Mouse (Mus musculus) urinary bladder, postnatal 36 days (tissue): ENCODE measurements around the gene Cbarp.

Source experiments
- DNase-seq, 2 experiments: peaks; one replicate each; pipeline ENCODE4 v3.0.0; 2022; ENCODE audit warnings: low spot score in 2 of 2, mixed read lengths in 1 of 2

Gene Cbarp

DNA sequence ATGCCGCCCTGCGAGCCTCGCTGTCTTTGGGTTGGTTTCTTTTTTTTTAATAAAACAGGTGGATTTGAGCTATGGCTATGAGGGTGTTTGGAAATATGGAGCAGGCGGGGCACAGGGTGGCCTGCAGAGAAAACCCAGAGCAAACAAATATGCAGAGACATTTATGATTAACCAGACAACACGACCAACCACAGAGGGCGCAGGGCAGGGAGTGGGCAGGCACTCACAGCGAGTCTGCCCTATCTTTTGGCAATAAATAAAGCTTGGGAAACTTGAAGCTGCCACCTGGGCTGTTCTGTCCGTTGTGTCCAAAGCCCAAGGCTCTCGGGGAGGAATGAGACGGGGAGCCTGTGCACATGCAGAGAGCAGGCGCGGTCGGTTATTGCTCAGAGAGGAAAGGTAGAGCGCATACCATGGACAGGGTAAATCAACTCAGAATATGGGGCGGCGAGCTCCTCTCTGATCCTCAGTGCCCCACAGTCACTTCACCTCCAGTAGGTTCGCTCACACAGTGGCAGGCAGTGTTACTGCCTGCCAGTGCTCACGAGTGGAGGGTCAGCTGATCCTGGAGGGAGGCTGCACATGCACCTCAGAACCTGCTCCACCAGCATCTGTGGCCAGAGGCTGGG lies 10.1 kb downstream of the Cbarp start:
- DNase-seq: peak in 1 of 2 experiments; percentile 44

- no peak for DNase-seq
These were observed 10.8 kb downstream of the Cbarp start for GRCm38 (mm10) chr10:80129846-80130245.

DNA sequence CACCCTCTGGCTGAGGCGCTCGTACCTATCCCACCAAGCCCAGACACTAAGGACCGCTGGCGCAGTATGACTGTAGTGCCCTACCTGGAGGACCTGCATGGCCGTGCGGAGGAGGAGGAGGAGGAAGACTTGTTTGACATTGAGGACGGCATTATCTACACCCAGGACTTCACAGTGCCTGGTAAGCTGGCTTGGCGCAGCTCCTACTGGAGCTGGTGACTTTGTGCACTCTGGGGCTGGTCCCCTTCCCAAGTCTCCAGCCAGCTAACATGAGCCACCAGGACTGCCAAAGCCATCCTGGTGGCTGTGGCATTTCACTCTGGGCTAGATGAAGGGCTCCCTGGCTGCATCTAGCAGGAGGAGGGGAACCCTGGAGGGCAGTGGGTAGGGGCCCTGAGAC lies 12.7 kb downstream of the Cbarp start:
- no peak for DNase-seq

DNA sequence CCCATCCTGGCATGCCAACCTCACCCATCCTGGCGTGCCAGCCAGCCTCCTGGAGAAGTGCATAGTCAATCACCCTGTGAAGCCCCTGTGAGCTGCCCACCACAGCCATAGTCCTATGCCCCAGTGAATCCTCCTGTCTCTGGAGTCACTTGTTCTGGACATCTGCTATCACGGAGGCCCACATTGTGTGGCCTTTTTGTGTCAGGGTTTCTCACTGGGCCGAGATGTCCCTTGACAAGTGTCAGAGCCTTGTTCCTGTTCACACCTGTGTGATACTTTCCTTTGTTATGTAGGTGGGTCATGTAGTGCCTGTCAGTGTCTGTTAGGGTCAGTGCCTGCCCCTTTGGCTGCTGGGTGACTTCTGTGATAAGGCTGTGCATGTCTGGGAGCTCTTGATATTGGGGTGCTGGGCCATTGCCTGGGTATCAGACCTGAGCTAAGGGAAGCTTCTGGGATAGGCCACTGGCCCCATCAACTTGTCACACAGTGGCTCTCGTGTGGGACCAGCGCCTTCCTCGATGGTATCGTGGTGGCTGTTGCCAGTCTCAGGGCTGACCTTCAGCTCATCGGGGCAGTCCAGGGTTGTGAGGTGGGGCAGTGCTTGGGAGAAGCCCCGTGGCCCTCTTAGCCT lies 16.6 kb downstream of the Cbarp start:
- no peak for DNase-seq

GRCm38 (mm10) chr10:80121639-80122038 lies 19.0 kb downstream of the Cbarp start:
- no peak for DNase-seq

- no peak for DNase-seq
These were observed 20.5 kb downstream of the Cbarp start for GRCm38 (mm10) chr10:80120146-80120545.

DNA sequence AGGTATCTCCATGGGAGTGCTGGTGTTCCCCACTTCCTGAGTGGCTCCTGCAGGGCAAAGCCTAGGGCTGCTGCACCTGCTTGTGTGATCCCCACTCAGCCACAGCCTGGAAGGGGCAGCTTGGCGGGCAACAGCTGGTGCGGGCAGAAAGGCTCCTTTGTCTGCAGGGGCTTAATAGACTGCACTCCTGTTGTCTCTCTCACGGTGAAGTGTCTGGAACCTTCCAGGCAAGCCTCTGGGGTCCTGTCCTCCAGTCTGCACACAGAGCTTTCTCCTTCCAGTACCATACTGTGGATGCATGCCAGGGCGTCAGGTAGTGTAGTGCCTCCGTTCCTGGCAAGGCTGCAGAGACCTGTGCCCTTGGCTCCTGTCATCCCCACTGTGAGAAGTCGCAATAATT lies 22.1 kb downstream of the Cbarp start:
- no peak for DNase-seq

GRCm38 (mm10) chr10:80117736-80118135 lies 22.9 kb downstream of the Cbarp start:
- DNase-seq: no peak

DNA sequence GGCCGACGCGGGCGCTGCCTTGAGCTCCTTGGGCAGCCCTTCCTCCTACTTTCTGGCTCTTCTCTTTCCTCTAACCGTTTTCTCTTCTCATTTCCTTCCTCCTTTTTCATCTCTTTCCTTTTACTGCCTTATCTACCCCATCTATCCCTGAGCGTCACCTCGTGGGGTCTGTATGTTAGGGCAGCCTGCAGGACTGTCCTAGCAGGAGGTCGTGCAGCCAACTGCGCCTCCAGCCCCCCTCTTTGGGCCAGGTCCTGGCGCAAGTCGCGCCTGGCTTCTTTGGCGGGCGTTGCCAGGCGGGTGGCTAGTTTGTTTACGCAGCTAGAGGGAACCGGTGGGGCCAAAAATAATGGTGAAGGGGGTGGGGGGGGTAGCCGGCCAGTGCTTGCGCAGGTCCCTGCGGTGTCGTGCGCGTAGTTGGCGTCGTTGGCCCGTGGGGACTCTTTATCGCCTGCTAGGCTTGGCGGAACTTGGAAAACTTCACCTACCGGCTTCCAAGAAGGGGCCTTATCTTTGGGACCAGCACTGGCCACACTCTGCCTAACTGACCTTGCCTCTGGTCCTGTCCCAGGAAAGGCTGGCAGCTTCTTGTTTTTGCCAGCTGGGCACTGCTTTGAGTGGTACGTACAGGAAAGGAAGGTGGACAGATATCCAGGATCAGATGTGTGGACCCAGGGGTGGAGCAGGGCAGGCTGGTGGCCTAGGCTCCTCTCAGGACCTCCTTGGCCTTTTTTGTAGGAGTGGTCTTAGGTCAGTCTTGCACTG lies 23.5 kb downstream of the Cbarp start:
- DNase-seq: peak in 1 of 2 experiments; percentile 62

DNA sequence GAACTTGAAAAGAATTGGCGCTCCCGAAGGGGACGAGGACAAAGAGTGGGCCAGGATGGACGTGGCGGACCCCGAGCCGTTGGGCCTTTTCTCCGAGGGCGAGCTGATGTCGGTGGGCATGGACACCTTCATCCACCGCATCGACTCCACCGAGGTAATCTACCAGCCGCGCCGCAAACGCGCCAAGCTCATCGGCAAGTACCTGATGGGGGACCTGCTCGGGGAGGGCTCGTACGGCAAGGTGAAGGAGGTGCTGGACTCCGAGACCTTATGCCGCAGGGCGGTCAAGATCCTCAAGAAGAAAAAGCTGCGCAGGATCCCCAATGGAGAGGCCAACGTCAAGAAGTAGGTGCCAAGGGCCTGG lies 24.1 kb downstream of the Cbarp start:
- no peak for DNase-seq

DNA sequence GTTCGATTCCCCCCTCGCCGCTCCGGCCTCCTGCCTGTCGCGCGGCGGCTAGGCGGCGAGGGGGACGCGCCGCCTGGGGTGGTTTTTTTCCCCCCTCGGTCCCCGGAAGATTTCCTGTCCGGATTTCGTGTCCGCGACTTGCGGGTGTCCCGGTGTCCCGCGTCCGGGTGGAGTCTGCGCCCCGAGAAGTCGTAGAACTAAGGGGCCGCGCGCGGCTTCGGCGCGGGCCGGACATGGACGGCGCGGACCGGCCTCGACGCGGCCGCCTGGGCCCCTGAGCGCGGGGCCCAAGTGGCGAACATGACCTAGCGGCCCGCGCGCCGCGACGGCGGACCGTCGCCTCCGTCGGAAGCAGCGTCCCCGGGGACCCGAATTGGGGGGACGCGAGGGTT lies 24.7 kb downstream of the Cbarp start:
- no peak for DNase-seq

GRCm38 (mm10) chr10:80115290-80115943 lies 25.2 kb downstream of the Cbarp start, which contains the start of gene Stk11:
Gene Stk11 (plus strand): TSS chr10:80115803.
- peak; percentile 98 to 99 for DNase-seq

DNA sequence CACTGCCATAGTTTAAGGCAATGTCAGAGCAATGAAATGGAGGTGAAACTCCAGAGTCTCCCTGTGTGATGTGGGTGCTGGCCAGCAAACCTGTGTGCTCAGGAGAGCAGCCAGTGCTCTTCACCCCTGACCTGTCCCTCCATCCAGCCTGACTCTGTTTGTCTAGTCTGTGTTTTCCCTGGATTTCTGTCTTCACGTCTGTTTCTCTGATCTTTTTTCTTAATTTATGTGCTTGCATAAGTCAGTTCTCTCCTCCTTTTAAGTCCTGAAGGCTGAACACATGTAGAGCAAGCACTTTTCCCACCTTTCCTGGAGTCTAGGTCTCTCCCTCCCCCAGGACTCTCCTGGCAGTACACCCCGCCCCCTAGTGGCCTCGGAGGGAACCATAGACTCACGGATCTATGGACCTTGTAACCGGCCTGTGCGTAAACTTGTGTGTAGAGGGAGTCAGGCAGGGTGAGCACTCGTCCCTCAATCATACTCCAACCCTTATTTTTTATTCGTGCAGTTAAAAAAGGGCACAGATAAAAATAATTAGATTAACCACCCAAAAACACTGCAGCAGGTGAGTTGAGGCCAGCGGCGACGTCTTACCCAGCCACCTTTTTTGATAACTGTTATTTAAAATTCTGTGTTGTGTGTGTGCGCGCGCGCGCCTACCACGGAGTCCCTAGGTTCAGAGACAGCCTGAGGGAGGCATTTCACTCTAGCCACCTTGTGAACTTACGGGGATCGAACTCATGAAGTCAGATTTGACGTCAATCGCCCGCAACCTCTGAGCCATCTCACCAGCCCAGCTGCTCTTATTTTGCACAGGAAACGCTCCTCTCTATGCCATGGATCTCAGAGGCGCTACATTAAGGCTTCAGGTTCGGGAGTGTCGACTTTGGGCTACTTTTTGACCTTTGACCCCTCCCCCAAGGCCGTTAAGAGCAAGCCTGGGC lies 26.0 kb downstream of the Cbarp start:
- DNase-seq: peak; percentile 88 to 91

- no peak for DNase-seq
These were observed 33.0 kb downstream of the Cbarp start for GRCm38 (mm10) chr10:80107678-80108077.

GRCm38 (mm10) chr10:80105926-80106325 lies 34.7 kb downstream of the Cbarp start:
- peak in 1 of 2 experiments; percentile 46 for DNase-seq

- DNase-seq: no peak
These were observed 35.2 kb downstream of the Cbarp start, which contains the start of gene Sbno2 for GRCm38 (mm10) chr10:80105460-80105859. Gene Sbno2 (minus strand): TSS chr10:80105571.

DNA sequence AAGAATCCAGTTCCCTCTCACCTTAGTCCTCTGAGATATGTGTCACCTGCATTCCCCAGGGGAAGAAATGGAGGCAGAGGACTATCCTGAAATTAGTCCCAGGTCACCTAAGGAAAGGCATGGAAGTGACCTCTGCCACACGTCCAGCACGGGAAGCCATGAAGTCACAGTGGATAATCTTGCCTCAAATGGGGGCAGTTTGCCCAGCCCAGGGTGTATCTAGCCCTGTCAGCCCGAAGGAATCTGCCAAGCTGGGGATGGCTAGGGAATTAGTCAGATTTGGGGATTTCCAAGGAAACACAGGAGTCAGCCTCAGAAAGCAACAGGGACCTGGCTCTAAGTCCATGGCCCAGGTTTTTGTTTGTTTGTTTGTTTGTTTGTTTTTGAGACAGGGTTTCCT lies 36.5 kb downstream of the Cbarp start:
- no peak for DNase-seq

GRCm38 (mm10) chr10:80103032-80103431 lies 37.6 kb downstream of the Cbarp start:
- no peak for DNase-seq

DNA sequence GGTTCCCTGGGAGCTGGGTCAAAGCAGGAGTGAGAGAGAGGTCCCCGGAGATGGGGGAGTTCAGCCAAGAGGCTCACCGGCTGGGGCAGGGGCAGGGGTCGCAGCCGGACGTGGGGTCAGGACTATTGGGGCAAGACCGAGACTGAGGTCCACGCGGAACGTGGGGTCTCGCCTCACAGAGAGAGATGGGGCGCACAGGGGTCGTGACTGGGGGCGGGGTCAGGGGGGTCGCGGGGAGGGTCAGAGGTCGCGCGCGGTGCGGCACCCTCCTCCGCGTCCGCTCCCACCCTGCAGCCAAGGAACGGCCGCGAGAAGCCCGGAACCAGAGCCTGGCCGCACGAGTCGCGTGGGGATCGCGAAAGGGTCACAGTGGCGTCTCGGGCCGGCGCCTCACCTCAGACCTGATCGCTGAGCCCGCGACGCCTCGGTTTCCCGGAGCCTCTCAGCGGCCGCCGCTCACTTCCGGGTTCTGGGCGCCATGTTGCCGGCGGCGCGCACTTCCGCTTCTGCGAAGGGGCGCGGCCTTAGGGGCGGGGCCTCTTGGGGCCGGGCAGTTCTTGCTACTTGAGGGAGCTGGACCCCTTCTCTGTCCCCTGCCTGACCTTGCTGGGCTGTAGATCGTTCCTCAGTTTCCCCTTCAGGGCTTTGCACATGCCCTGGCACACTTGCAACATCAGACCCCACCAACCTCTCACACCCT lies 38.3 kb downstream of the Cbarp start:
- DNase-seq: peak; percentile 85 to 87

GRCm38 (mm10) chr10:80100982-80101381 lies 39.7 kb downstream of the Cbarp start:
- DNase-seq: peak in 1 of 2 experiments; percentile 48

- no peak for DNase-seq
These were observed 42.0 kb downstream of the Cbarp start for GRCm38 (mm10) chr10:80098630-80099029.
